Mouse (Mus musculus) thymus, postnatal 10 days (tissue): ENCODE data around the gene Dbp.
"Not testable (repeated sequence)": the region's sequence is repeated elsewhere in the genome, so short reads cannot be mapped to it uniquely, and the experiment has no call there.

Experiments
- DNase-seq, 2 experiments: peaks; one replicate each; pipeline ENCODE4 v3.0.0; 2021; ENCODE audit warnings: low spot score in 2 of 2

Gene Dbp

DNA sequence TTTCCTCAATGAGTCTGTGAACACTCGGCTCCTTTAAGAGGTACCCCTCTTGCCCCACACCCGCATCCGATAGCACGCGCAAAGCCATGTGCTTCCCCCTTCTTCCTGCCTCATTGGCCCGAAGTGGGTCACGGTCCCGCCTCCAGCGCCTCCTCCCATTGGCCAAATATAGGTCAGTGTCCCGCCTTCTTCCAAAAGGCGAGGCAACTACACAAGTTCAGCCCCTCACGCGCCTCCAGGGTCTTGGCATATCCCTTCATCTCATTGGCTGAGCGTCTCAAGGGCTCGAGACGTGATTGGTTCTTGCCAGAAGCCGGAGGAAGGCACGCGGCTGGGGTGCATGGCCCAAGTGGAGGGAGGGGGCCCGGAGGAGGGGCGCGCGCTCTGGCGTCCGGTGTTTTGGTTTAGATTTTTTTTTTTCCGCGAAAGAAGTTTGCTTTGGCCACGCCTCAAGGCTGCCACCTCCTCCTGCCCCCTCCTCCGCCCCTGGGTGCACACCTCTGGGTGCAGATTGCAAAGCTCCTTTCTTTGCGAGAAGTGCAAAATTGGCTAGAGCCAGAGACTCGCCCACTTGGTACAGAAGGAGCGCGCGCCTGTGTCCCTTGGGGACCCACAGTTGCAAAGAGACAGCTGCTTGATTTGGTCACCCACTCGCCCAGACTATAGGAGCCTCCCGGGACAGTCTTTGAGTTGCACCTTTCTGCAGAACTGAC lies at the start of gene Dbp:
TSS of gene Dbp (plus strand) at position 359 of the 713 bp plus-strand sequence.
- peak; percentile 96 to 100 for DNase-seq

DNA sequence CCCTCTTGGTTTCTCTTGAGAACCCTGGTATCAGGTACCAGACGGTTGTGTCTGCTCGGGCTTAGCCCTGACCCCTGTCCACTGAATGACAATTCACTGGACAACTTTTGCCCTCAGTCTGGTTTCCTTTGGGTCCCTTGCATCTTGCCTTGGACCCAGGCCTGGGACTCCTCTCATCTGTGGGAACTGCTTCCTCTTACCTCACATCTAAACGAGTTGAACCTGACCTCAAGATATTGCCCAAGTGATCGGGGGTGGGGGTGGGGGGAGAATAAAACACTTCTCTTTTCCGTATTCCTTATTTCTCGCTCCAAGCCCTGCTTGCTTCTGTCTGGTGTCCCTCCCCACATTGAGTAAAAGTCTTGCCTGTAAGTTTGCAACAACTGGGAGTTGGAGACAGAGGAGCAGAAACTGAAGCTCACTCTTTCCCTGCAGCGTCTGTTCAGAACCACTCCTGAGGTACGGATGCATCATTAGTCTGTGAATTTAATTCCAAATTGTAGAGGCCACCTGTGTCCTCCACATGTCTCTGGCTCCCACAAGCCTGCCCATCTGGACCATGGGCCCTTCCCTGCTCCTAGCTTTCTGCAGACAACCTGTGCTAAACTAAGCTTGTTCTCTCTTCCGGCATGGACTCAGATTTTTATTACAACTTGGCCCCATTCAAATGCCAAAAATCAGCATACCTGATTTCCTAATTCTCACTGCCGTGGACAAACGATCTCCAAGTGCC lies 44.0 kb upstream of the Dbp start:
- DNase-seq, result no peak

GRCm38 (mm10) chr7:45661702-45662101 lies 43.2 kb upstream of the Dbp start:
- DNase-seq, result not testable (repeated sequence)

GRCm38 (mm10) chr7:45665303-45666138 lies 39.4 kb upstream of the Dbp start:
- DNase-seq, result no peak

DNA sequence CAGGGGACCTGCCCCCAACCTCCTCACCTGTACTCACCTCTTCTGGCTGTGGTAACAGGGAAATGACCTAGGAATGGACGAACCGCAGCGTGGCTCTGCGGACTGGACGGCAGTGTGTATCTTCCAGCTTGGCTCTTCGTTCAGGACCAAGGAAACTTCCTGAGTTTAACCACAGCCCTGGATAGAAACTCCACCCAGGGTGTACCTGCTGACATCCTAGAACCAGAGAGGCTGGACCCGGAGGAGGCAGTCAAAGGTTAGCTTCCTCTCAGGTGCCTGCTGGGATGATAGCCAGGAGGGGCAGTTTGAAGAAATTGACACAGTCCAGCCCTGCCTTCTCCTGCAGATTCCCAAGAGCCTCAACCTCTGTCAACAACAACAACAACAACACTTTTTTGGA lies 38.7 kb upstream of the Dbp start, which contains the start of gene Fut2:
TSS of gene Fut2 (minus strand) at position 234 of the 400 bp plus-strand sequence.
- DNase-seq, result no peak

GRCm38 (mm10) chr7:45667761-45668160 lies 37.1 kb upstream of the Dbp start:
- no peak for DNase-seq

DNA sequence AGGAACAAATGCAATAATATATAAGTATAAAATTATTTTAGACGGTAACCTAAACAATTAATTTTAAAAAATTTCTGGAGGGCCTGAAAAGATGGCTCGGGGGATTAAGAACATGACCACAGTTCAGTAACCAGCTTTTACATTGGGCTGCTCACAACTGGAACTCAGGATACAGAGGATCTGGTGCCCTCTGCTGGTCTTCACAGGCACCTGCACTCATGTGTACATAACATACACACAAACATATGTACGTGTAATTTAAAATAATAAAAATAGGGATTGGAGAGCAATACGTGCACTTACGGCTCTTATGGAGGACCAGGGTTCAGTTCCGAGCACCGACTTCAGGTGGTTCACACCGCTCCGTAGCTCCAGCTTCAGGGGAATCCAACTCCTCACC lies 36.0 kb upstream of the Dbp start:
- DNase-seq, result no peak

DNA sequence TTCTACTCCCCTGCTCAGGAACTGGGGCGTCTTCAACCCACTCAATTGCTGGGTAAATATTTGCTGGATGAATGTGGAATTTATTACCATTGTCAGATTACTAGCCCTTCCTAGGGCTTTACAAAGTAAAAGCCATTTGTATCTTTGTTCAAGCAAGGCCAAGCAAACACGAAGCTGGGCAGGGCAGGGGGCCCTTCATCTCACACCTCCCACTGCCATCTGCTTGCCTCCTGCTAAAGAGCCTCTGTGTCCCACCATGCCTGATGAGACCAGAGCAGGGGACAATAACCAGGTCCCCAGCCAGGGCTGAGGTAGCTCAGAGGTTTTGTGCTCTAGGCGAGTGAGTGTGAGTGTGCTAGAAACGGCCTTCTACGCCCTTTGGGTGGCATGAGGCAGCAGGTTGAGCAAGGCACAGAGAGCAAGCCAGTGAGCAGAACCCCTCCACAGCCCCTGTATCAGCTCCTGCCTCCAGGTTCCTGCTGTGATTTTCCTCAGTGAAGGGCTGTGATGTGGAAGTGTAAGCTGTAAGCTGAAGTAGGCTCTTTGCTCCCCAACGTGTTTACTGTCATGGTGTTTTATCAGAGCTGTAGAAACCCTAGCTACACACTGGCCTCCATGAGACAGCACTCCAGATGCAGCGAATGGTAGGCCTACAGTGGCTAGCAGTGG lies 27.1 kb upstream of the Dbp start:
- no peak for DNase-seq

DNA sequence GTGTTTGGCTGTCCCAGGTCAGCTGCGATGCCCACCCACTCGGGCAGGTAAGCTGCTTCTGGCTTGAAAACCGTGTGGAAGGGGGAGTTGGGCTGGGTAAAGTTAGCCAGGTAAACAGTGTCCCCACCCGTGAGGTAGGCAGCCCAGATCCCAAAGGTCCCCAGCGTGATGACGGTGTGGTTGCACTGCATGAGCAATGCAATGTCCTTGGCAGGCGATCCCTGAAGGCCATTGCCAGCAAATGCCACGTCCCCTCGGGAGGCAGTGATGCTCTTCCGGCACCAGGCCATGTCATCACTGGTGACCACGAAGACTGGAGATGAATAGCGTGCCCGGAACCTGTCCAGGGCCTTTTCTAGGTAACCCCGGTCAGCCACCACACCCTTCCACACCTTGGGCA lies 26.4 kb upstream of the Dbp start:
- no peak for DNase-seq

DNA sequence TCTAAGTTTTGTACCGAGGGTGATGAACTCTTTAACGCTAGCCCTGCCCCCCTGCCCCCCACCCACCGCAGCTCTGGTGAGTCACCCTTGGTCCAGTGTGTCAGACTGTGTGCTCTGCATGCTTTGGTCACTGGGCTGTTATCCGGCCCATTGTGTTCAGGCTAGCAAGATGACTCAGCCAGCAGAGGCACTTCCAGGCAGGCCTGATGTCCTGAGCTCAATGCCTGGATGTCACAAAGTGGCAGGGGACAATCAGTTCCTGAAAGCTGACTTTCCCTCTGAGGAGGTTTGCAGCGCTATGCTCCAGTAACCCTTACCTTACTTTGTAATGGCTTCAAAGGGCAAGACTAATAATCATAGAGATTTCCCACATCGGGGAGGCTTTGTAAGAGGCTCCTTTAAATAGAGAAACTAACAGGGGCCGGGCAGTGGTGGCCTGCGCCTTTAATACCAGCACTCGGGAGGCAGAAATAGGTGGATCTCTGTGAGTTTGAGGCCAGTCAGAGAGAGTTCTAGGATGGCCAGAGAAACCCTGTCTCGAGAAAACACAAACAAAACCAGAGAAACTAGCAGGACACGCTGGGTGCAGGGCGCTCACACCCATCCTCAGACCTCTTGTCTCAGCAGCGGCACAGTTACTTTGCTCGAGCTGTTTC lies 24.8 kb upstream of the Dbp start:
- no peak for DNase-seq

GRCm38 (mm10) chr7:45681046-45681736 lies 23.7 kb upstream of the Dbp start:
- DNase-seq, result no peak

DNA sequence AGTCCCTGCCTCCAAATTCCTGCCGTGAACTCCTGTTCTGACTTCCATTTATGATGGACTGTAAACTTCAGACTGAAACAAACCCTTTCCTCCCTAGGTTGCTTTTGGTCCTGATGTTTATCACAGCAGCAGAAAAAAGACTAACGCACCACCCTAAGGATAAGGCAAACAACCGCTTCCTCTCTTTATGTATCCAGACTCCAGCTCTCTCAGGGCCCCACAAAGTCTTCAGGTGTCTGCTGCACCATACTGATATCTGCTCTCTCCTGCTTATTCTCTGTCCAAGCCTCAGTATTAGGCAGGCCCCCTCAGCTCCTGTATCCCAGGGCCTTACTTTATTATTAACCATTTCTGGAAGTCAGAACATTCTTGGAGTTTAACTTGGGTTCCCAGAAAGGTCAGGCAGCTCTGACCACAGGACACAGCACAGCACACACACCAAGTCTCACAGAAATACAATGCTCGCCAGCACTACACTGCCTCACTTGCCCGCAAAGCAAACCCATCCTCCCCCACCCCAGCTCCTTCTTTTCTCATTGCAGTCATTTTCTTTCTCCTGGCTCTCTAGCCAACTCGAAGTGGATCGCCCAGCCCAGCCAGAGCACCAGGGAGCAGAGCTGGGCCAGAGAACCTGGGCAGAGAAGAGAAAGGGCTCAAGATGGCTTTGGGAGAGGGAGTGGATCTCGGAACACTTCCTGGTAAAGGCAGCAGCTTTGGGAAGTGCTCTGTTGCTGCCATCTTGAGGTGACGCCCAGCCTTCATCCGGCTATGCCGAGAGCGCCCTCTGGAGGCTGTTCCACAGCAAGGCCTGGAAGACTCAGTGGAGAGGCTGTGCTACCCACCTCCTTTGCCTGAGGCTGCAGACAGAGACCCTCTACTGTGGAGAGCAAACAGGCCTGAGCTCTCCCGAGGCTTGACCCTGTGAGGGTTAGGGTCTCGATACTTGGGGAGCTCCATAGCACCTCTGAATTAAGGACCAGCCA lies 22.5 kb upstream of the Dbp start:
- DNase-seq, result peak; percentile 78 to 93

DNA sequence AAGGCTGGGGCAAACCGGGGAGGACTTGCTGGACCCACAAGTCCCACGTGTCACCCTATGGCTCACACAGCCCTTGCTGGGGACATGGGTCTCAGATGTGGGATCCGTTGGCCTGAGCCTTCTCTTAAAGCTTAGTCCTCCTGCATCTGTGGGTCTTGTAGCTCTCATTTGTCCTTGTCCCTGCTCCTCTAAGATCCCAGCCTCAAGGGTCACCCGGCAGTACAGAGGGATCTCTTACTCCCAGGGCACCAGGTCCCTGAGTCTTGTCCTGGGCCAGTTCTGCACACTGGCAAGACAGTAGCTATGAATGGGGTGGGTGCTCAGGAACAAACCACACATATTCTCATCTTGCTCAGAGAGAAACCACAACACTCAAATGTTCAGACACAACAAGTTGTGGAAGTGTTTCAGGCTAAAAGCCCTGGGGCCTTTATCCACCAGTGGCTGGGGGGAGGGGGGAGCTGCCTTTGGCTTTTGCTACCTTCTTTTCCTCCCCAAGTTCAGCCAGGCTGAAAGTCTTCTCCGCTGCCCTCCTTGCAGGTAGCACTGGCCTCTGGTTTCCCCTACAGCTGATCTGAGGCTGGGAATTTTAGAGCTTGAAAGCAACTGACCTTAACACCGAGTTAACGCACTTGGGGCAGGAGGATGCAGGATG lies 21.4 kb upstream of the Dbp start, which contains the start of gene Ntn5:
TSS of gene Ntn5 (plus strand) at position 627 of the 655 bp plus-strand sequence.
- DNase-seq, result peak in 1 of 2 experiments; percentile 13

DNA sequence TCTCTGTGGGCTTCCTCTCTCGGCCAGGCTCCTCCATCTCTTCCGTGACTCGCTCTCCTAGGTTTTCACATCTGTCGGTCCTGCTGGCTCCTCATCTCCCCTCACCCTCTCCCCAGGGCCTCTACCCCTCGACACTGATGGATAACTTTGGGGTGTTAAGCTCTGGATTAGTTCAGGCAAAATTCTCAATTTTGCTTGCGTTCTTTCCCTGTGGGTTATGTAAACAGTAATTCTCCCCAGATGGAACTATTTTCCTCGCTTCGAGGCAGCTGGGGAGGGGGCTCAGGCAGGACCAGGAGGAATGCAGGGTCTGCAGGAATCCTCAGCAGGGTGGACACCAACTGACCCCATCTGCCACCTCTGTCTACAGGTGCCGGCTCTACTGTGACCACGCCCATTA lies 19.1 kb upstream of the Dbp start:
- DNase-seq, result no peak

GRCm38 (mm10) chr7:45686841-45687240 lies 18.0 kb upstream of the Dbp start:
- DNase-seq, result no peak

DNA sequence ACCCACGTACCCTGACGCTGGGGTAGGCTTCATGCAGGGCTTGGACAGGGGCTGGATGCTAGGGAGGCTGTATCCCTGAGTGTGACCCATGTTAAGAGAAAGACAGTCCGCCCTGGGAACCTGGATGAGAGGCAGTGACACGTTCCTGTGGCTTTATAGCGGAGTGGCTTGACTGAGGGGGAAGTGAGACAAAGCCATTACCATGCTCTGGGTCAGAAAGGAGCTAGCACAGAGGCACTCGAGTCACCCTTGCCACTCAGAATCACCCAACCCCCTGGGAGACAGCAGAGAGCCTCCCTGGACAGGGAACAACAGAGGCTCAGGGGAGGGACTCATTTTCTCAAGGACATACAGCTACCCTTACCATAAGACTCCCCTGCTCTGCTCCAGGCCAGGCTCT lies 15.8 kb upstream of the Dbp start:
- no peak for DNase-seq

DNA sequence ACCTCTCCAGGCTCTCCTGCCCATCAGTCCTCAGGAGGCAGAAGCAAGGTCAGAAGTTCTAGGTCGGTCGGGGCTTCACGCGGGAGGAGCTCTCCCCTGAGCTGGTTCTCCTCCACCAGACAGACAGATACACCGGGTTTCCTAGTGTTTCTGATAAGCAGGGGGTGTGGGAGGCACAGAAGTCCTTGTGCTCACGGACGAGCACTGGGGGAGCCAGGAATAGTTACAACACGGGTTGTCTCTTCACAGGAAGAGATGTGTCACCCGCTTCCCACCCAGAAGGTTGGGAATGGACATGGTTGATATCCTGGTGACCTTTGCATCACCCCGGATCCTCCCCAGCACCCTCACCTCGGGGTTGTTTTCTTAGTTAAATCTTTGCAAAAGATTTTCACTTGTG lies 15.1 kb upstream of the Dbp start:
- DNase-seq, result no peak

DNA sequence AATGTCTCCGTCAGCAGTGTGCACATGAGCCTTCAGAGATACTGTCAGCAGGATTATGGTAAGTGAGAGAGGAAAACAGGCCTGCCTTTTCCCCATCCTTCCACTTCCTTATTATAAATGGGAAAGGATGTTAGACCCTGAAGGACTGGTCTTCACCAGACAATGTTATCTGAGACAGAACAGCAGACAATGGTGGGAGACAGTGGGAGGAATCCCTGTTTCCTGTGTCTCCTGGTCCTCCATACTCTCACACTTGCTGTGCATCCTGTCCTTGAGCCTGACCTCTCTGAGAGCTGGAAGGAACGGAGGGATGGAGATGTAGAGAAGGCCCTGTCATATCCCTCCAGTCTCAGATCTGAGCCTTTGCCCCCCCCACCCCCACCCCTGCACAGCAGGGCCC lies 12.5 kb upstream of the Dbp start:
- DNase-seq, result no peak
